Mouse (Mus musculus) lung, postnatal 0 days (tissue): ENCODE results near the gene Coro1b.

ENCODE experiments used
- CTCF ChIP-seq: IDR thresholded peaks from 2 replicates; pipeline ENCODE4 v1.5.1; 2016; ENCODE audit warnings: antibody characterized with exemption, mild to moderate bottlenecking
- EP300 ChIP-seq: IDR thresholded peaks from 2 replicates; pipeline ENCODE4 v1.6.1; 2016; ENCODE audit warnings: antibody characterized with exemption, mild to moderate bottlenecking, control low read depth

GRCm38 (mm10) chr19:4147782-4148490, 483 bp upstream of the Coro1b start:
- TF ChIP-seq CTCF (no peak), EP300 (no peak)
